Mouse (Mus musculus): ENCODE data around the gene Pikfyve.
A peak's percentile ranks its signal among the peaks of the same experiment; 100 is the strongest.

The Pikfyve gene

GRCm38 (mm10) chr1:65162210-65162609 lies 24.3 kb upstream of the Pikfyve start:
- no peak for TF ChIP-seq NANOG (IDR thresholded peaks at IDR 0.05; ENCODE audit: borderline replicate concordance, low read length)
- TF ChIP-seq CTCF (conservative IDR thresholded peaks at IDR 0.05; ENCODE audit: low read length), result no peak
- TF ChIP-seq POU5F1 (IDR thresholded peaks at IDR 0.05; ENCODE audit: borderline replicate concordance, low read length), result no peak
- Histone ChIP-seq H3K4me1 (replicated peaks; ENCODE audit: low read depth, low read length) (no peaks in the 10 kb centered on the region), H3K36me3 (ENCODE audit: insufficient read depth, low read length) (peaks cover 85% of the 10 kb centered on the region), H3K9me3 (ENCODE audit: low read length) (peaks cover 20% of the 10 kb centered on the region), H3K4me3 (replicated peaks; ENCODE audit: low read length) (no peak overlapping the region), H3K27me3 (ENCODE audit: insufficient read depth, low read length) (no peaks in the 10 kb centered on the region)

DNA sequence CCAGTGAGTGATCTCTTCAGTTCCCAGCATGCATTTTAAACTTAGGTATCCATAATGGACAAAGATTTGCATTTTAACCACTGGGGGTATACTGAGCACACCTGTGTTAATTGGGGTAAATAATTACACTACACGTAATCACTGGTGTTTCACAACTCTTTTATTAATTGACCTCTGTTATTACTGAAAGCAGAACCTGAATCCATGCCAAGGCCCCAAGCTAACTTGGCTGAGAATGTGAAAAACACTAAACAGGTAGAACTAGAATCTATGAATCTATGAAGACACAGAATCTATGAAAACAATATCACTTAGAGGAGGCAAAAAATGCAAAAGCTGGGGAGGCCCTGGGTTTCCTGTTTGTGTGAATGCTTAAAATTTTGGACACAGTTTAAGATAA lies 19.0 kb upstream of the Pikfyve start:
- no peak overlapping the region for H3K4me3 ChIP-seq (replicated peaks; ENCODE audit: low read length)
- peaks cover 91% of the 10 kb centered on the region for H3K36me3 ChIP-seq (ENCODE audit: insufficient read depth, low read length)
- H3K9me3 ChIP-seq (ENCODE audit: low read length), result peaks cover 20% of the 10 kb centered on the region
- no peaks in the 10 kb centered on the region for H3K4me1 ChIP-seq (replicated peaks; ENCODE audit: low read depth, low read length)
- no peaks in the 10 kb centered on the region for H3K27me3 ChIP-seq (ENCODE audit: insufficient read depth, low read length)
- no peak for TF ChIP-seq POU5F1 (IDR thresholded peaks at IDR 0.05; ENCODE audit: borderline replicate concordance, low read length)
- TF ChIP-seq CTCF (conservative IDR thresholded peaks at IDR 0.05; ENCODE audit: low read length), result no peak
- no peak for TF ChIP-seq NANOG (IDR thresholded peaks at IDR 0.05; ENCODE audit: borderline replicate concordance, low read length)

DNA sequence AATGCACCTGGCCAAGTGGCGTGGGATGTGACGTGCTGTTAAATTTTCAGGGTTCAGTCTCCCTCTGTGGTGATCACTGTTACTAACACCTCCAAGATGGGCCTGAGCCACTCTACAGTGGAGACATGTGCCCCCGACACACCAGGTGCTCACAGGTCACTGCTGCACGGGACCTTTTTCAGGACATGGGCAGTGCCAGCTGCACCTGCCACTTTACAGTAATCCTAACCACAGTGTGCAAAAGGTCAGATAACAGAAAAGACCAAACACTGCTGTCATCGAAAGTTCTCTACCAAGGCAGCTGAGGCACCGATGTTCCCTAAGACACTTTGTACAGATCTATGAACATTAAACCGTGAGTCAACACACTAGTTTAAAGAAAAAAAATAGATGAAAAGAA lies 16.9 kb upstream of the Pikfyve start:
- H3K36me3 ChIP-seq (ENCODE audit: insufficient read depth, low read length), result peaks cover 90% of the 10 kb centered on the region

GRCm38 (mm10) chr1:65169947-65170346 lies 16.5 kb upstream of the Pikfyve start:
- Histone ChIP-seq H3K4me3 (replicated peaks; ENCODE audit: low read length) (no peak overlapping the region), H3K9me3 (ENCODE audit: low read length) (no peaks in the 10 kb centered on the region; the same call in 1 of the 2 replicates), H3K36me3 (ENCODE audit: insufficient read depth, low read length) (peaks cover 89% of the 10 kb centered on the region), H3K27me3 (ENCODE audit: insufficient read depth, low read length) (no peaks in the 10 kb centered on the region), H3K4me1 (replicated peaks; ENCODE audit: low read depth, low read length) (no peaks in the 10 kb centered on the region)
- TF ChIP-seq NANOG (IDR thresholded peaks at IDR 0.05; ENCODE audit: borderline replicate concordance, low read length), result no peak
- TF ChIP-seq POU5F1 (IDR thresholded peaks at IDR 0.05; ENCODE audit: borderline replicate concordance, low read length), result no peak
- TF ChIP-seq CTCF (conservative IDR thresholded peaks at IDR 0.05; ENCODE audit: low read length), result no peak

More for the DNA sequence above, 16.9 kb upstream of the Pikfyve start:
- TF ChIP-seq POU5F1 (IDR thresholded peaks at IDR 0.05; ENCODE audit: borderline replicate concordance, low read length), result no peak
- no peak for TF ChIP-seq CTCF (conservative IDR thresholded peaks at IDR 0.05; ENCODE audit: low read length)
- no peak for TF ChIP-seq NANOG (IDR thresholded peaks at IDR 0.05; ENCODE audit: borderline replicate concordance, low read length)
- H3K27me3 ChIP-seq (ENCODE audit: insufficient read depth, low read length), result no peaks in the 10 kb centered on the region
- no peaks in the 10 kb centered on the region for H3K4me1 ChIP-seq (replicated peaks; ENCODE audit: low read depth, low read length)
- peaks cover under 1% of the 10 kb centered on the region for H3K9me3 ChIP-seq (ENCODE audit: low read length)
- H3K4me3 ChIP-seq (replicated peaks; ENCODE audit: low read length), result no peak overlapping the region

GRCm38 (mm10) chr1:65171579-65171978 lies 14.9 kb upstream of the Pikfyve start:
- H3K27me3 ChIP-seq (ENCODE audit: insufficient read depth, low read length), result no peaks in the 10 kb centered on the region
- no peak for TF ChIP-seq CTCF (conservative IDR thresholded peaks at IDR 0.05; ENCODE audit: low read length)
- no peak for TF ChIP-seq NANOG (IDR thresholded peaks at IDR 0.05; ENCODE audit: borderline replicate concordance, low read length)
- no peak for TF ChIP-seq POU5F1 (IDR thresholded peaks at IDR 0.05; ENCODE audit: borderline replicate concordance, low read length)
- H3K4me1 ChIP-seq (replicated peaks; ENCODE audit: low read depth, low read length), result no peaks in the 10 kb centered on the region
- H3K4me3 ChIP-seq (replicated peaks; ENCODE audit: low read length), result no peak overlapping the region
- H3K9me3 ChIP-seq (ENCODE audit: low read length), result no peaks in the 10 kb centered on the region; the same call in 1 of the 2 replicates
- H3K36me3 ChIP-seq (ENCODE audit: insufficient read depth, low read length), result peaks cover 81% of the 10 kb centered on the region

GRCm38 (mm10) chr1:65173716-65174115 lies 12.8 kb upstream of the Pikfyve start:
- Histone ChIP-seq H3K9me3 (ENCODE audit: low read length) (no peaks in the 10 kb centered on the region; the same call in 1 of the 2 replicates), H3K4me3 (replicated peaks; ENCODE audit: low read length) (no peak overlapping the region), H3K27me3 (ENCODE audit: insufficient read depth, low read length) (no peaks in the 10 kb centered on the region), H3K4me1 (replicated peaks; ENCODE audit: low read depth, low read length) (peaks cover 9% of the 10 kb centered on the region), H3K36me3 (ENCODE audit: insufficient read depth, low read length) (peaks cover 63% of the 10 kb centered on the region)
- no peak for TF ChIP-seq POU5F1 (IDR thresholded peaks at IDR 0.05; ENCODE audit: borderline replicate concordance, low read length)
- no peak for TF ChIP-seq NANOG (IDR thresholded peaks at IDR 0.05; ENCODE audit: borderline replicate concordance, low read length)
- no peak for TF ChIP-seq CTCF (conservative IDR thresholded peaks at IDR 0.05; ENCODE audit: low read length)

GRCm38 (mm10) chr1:65176171-65176570 lies 10.3 kb upstream of the Pikfyve start:
- Histone ChIP-seq H3K36me3 (ENCODE audit: insufficient read depth, low read length) (peaks cover 39% of the 10 kb centered on the region), H3K4me1 (replicated peaks; ENCODE audit: low read depth, low read length) (peaks cover 13% of the 10 kb centered on the region), H3K9me3 (ENCODE audit: low read length) (no peaks in the 10 kb centered on the region; the same call in 1 of the 2 replicates), H3K4me3 (replicated peaks; ENCODE audit: low read length) (no peak overlapping the region), H3K27me3 (ENCODE audit: insufficient read depth, low read length) (no peaks in the 10 kb centered on the region)
- TF ChIP-seq POU5F1 (IDR thresholded peaks at IDR 0.05; ENCODE audit: borderline replicate concordance, low read length) (no peak), NANOG (IDR thresholded peaks at IDR 0.05; ENCODE audit: borderline replicate concordance, low read length) (no peak), CTCF (conservative IDR thresholded peaks at IDR 0.05; ENCODE audit: low read length) (no peak)

- Histone ChIP-seq H3K27me3 (ENCODE audit: insufficient read depth, low read length) (no peaks in the 10 kb centered on the region), H3K9me3 (ENCODE audit: low read length) (no peaks in the 10 kb centered on the region; the same call in 1 of the 2 replicates), H3K36me3 (ENCODE audit: insufficient read depth, low read length) (peaks cover 32% of the 10 kb centered on the region), H3K4me1 (replicated peaks; ENCODE audit: low read depth, low read length) (peaks cover 13% of the 10 kb centered on the region), H3K4me3 (replicated peaks; ENCODE audit: low read length) (no peak overlapping the region)
- TF ChIP-seq CTCF (conservative IDR thresholded peaks at IDR 0.05; ENCODE audit: low read length), result no peak
- TF ChIP-seq POU5F1 (IDR thresholded peaks at IDR 0.05; ENCODE audit: borderline replicate concordance, low read length), result no peak
- no peak for TF ChIP-seq NANOG (IDR thresholded peaks at IDR 0.05; ENCODE audit: borderline replicate concordance, low read length)
Measured at GRCm38 (mm10) chr1:65176912-65177311, 9.6 kb upstream of the Pikfyve start.

DNA sequence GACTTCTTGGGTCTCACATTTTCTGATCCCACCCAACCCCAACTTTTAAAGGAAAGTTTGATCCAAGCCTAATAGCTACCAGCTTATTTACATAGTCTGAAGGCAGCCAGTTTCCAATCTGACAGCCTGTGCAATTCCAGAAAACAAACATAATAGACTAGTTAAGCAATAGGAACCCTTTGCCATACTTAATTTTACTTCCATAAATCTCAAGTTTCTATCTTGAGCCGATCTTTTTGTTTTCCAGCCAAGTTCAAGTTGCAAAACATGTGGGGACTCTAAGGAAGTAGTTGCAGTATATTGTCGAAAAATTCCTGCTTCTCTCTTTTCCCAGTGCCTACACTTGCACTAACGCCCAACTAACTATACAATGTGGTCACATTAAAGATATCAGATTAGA lies 9.0 kb upstream of the Pikfyve start:
- Histone ChIP-seq H3K4me1 (replicated peaks; ENCODE audit: low read depth, low read length) (peaks cover 13% of the 10 kb centered on the region), H3K9me3 (ENCODE audit: low read length) (no peaks in the 10 kb centered on the region; the same call in 1 of the 2 replicates), H3K4me3 (replicated peaks; ENCODE audit: low read length) (peak overlapping the region; percentile 94; the same call in 1 of the 2 replicates), H3K36me3 (ENCODE audit: insufficient read depth, low read length) (peaks cover 29% of the 10 kb centered on the region), H3K27me3 (ENCODE audit: insufficient read depth, low read length) (no peaks in the 10 kb centered on the region)
- no peak for TF ChIP-seq CTCF (conservative IDR thresholded peaks at IDR 0.05; ENCODE audit: low read length)
- no peak for TF ChIP-seq NANOG (IDR thresholded peaks at IDR 0.05; ENCODE audit: borderline replicate concordance, low read length)
- no peak for TF ChIP-seq POU5F1 (IDR thresholded peaks at IDR 0.05; ENCODE audit: borderline replicate concordance, low read length)
